Comparison of ENCODE assay signal across 34 mouse cellular contexts in the genomic region with DNA sequence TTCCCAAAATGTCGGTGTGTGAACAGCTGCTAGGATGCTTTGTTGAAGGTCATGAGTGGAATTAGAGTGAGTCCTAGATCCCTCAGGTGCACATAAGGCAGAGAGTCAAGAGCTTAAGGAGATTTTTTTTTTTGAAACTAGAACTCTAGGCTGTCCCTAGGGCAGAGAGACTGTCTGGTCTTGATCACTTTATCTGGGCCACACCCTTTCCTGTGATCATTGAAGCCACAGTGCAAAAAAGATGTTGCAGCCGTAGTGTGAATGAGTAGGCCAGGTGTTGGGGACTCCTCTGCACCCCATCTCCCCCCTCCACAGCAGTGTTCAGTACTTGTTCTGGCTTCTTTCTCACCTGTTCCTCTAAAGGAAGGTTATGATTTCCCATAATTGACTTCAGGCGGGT.
DNase-seq lines count a peak whose midpoint lies in the region; ATAC-seq and TF ChIP-seq lines count a peak whose summit lies in the region.
"Had no signal": no experiment of that assay in that cellular context is flagged by ENCODE, and none has a peak within 500 bp of the region (broad histone marks: within the 10 kb centered on the region; RNA-seq: fewer than 3 reads in every experiment).

No protein-coding gene starts in this region.

- peak; percentile 40 to 42; a peak in 3 of 4 replicates for TF ChIP-seq EP300 in MEL (IDR thresholded peaks at IDR 0.05; ENCODE audit: low read depth in 1 of 2, low read length in 2 of 2)

- no peak overlapping the region for H3K9ac ChIP-seq in MEL (ENCODE audit: control insufficient read depth, low read depth, low read length, poor library complexity, severe bottlenecking)
- H3K9ac ChIP-seq in liver, embryonic 16.5 days (ENCODE audit: low read depth, low read length) = no peak overlapping the region
- H3K9ac ChIP-seq: embryonic facial prominence, embryonic 13.5 days; forebrain, embryonic 15.5 days; hindbrain, embryonic 12.5 days; limb, embryonic 12.5 days; neural tube, embryonic 12.5 days had no signal

- no peaks in the 10 kb centered on the region for H3K79me2 ChIP-seq in MEL (ENCODE audit: control insufficient read depth, insufficient read depth, low read length, poor library complexity)

- TF ChIP-seq POLR2A in MEL (IDR thresholded peaks at IDR 0.05; ENCODE audit: control insufficient read depth in 1 of 2, insufficient read depth in 1 of 2, low read depth in 1 of 2, low read length in 2 of 2, poor library complexity in 1 of 2) = no peak
- no peak for TF ChIP-seq POLR2A in cerebellum, adult 2 months (IDR thresholded peaks at IDR 0.05; ENCODE audit: borderline replicate concordance, insufficient read depth, low read length)

- H3K27ac ChIP-seq in MEL (ENCODE audit: control insufficient read depth, low read depth, low read length) = no peak overlapping the region
- H3K27ac ChIP-seq in liver, embryonic 16.5 days (ENCODE audit: low read length) = peak overlapping the region; percentile 39; the same call in 1 of the 2 replicates
- no peak overlapping the region for H3K27ac ChIP-seq in cerebellum, adult 2 months (ENCODE audit: insufficient read depth, low read length)
- H3K27ac ChIP-seq: embryonic facial prominence, embryonic 13.5 days; forebrain, embryonic 10.5 days; forebrain, embryonic 15.5 days; heart, embryonic 10.5 days; hindbrain, embryonic 12.5 days; hindbrain, postnatal 0 days; kidney, postnatal 0 days; limb, embryonic 12.5 days; macrophage; neural tube, embryonic 12.5 days had no signal

- no peaks in the 10 kb centered on the region for H3K9me3 ChIP-seq in MEL (replicated peaks; ENCODE audit: insufficient read depth, low read length)
- no peaks in the 10 kb centered on the region for H3K9me3 ChIP-seq in liver, embryonic 16.5 days (replicated peaks; ENCODE audit: control insufficient read depth, low read length)
- H3K9me3 ChIP-seq: forebrain, embryonic 10.5 days; forebrain, embryonic 15.5 days; heart, embryonic 10.5 days; hindbrain, embryonic 12.5 days; neural tube, embryonic 12.5 days had no signal

- DNase-seq in MEL (ENCODE audit: low read depth, low spot score) = peak; percentile 37
- DNase-seq in induced T-regulatory cell, adult 2 months (ENCODE audit: low read depth) = peak; percentile 78
- DNase-seq in natural killer cell, adult 2 months (ENCODE audit: low spot score in 2 of 2) = peak; percentile 36 to 66
- no peak for DNase-seq in urinary bladder, postnatal 14 days (ENCODE audit: low spot score)
- DNase-seq in left cerebral cortex, adult 9 months (ENCODE audit: low spot score in 2 of 2) = no peak
- DNase-seq in cerebellum, adult 2 months = no peak
- DNase-seq: adrenal gland, adult 2 months; adrenal gland, postnatal 36 days; B cell, adult 2 months; cerebellum, adult 9-11 months; gastrocnemius, postnatal 14 days; heart, adult 11 months; heart, postnatal 36 days; kidney, adult 8-10 months; kidney, postnatal 4 days; lung, adult 18-20 months; right cerebral cortex, adult 18-20 months; right cerebral cortex, postnatal 4 days; thymus, adult 2 months; thymus, postnatal 36 days had no signal

- peaks cover 0 to 11% of the 10 kb centered on the region in 2 experiments; a peak in 2 of 4 replicates for H3K36me3 ChIP-seq in MEL (ENCODE audit: control insufficient read depth in 1 of 2, insufficient read depth in 2 of 2, low read length in 2 of 2)
- no peaks in the 10 kb centered on the region for H3K36me3 ChIP-seq in liver, embryonic 16.5 days (ENCODE audit: control insufficient read depth, insufficient read depth)
- H3K36me3 ChIP-seq: embryonic facial prominence, embryonic 13.5 days; forebrain, embryonic 10.5 days; forebrain, embryonic 15.5 days; heart, embryonic 10.5 days; hindbrain, embryonic 12.5 days; limb, embryonic 12.5 days; neural tube, embryonic 12.5 days had no signal

- H3K4me2 ChIP-seq in liver, embryonic 16.5 days (ENCODE audit: low read depth, low read length) = no peak overlapping the region
- H3K4me2 ChIP-seq: embryonic facial prominence, embryonic 13.5 days; forebrain, embryonic 15.5 days; hindbrain, embryonic 12.5 days; limb, embryonic 12.5 days; midbrain, embryonic 11.5 days; neural tube, embryonic 12.5 days had no signal

- TF ChIP-seq CTCF in MEL (IDR thresholded peaks at IDR 0.05 in 2 of 3, conservative IDR thresholded peaks at IDR 0.05 in 1 of 3; ENCODE audit: control insufficient read depth in 1 of 3, insufficient read depth in 1 of 3, low read depth in 2 of 3, low read length in 3 of 3, poor library complexity in 1 of 3, severe bottlenecking in 1 of 3) = no peak
- no peak for TF ChIP-seq CTCF in cerebellum, adult 2 months (IDR thresholded peaks at IDR 0.05; ENCODE audit: borderline replicate concordance, insufficient read depth, low read depth, low read length)

- TF ChIP-seq RAD21 in MEL (IDR thresholded peaks at IDR 0.05; ENCODE audit: low read depth, low read length) = no peak

- WGBS in liver, embryonic 16.5 days (ENCODE audit: insufficient replicate concordance) = 48% methylated on average over 3 of the region's 3 CpGs
- WGBS in cerebellum, adult 2 months = 89% methylated on average over 3 of the region's 3 CpGs

- peaks cover 3 to 17% of the 10 kb centered on the region in 2 experiments; a peak in 3 of 4 replicates for H3K4me1 ChIP-seq in MEL (ENCODE audit: control insufficient read depth in 1 of 2, insufficient read depth in 2 of 2, low read length in 2 of 2)
- peaks cover 24% of the 10 kb centered on the region for H3K4me1 ChIP-seq in liver, embryonic 16.5 days (ENCODE audit: control insufficient read depth, low read depth, low read length)
- H3K4me1 ChIP-seq in cerebellum, adult 2 months (ENCODE audit: control insufficient read depth, insufficient read depth, low read length) = no peaks in the 10 kb centered on the region
- H3K4me1 ChIP-seq: forebrain, embryonic 10.5 days; forebrain, embryonic 15.5 days; neural tube, embryonic 12.5 days had no signal

- H3K4me3 ChIP-seq in MEL (ENCODE audit: control insufficient read depth in 1 of 2, insufficient read depth in 1 of 2, low read depth in 2 of 2, low read length in 2 of 2) = no peak overlapping the region
- no peak overlapping the region for H3K4me3 ChIP-seq in liver, embryonic 16.5 days (ENCODE audit: low read depth, low read length)
- H3K4me3 ChIP-seq in cerebellum, adult 2 months (replicated peaks; ENCODE audit: insufficient read depth, low read depth, low read length) = no peak overlapping the region
- H3K4me3 ChIP-seq: embryonic facial prominence, embryonic 13.5 days; forebrain, embryonic 10.5 days; forebrain, embryonic 15.5 days; heart, embryonic 10.5 days; hindbrain, embryonic 12.5 days; limb, embryonic 12.5 days; neural tube, embryonic 12.5 days had no signal

- ATAC-seq in liver, embryonic 16.5 days (ENCODE audit: low read depth) = no peak; the same call in 1 of the 2 replicates
- ATAC-seq: forebrain, embryonic 15.5 days; hindbrain, postnatal 0 days; lung, postnatal 0 days; midbrain, embryonic 16.5 days had no signal

- H3K27me3 ChIP-seq in MEL (ENCODE audit: control insufficient read depth in 1 of 2, insufficient read depth in 2 of 2, low read length in 2 of 2) = no peaks in the 10 kb centered on the region
- no peaks in the 10 kb centered on the region for H3K27me3 ChIP-seq in liver, embryonic 16.5 days (ENCODE audit: control insufficient read depth, insufficient read depth, low read depth, low read length)
- no peaks in the 10 kb centered on the region for H3K27me3 ChIP-seq in cerebellum, adult 2 months (ENCODE audit: control insufficient read depth, insufficient read depth, low read length)
- H3K27me3 ChIP-seq: embryonic facial prominence, embryonic 13.5 days; forebrain, embryonic 15.5 days; hindbrain, embryonic 12.5 days; limb, embryonic 12.5 days; neural tube, embryonic 12.5 days had no signal

TF ChIP-seq in MEL, 35 proteins besides CTCF, POLR2A, EP300 and RAD21:
- TF ChIP-seq ZNF384 (IDR thresholded peaks at IDR 0.05; ENCODE audit: low read depth, low read length) (peak; percentile 80), NELFE (IDR thresholded peaks at IDR 0.05; ENCODE audit: low read depth, low read length) (no peak), ETS1 (IDR thresholded peaks at IDR 0.05; ENCODE audit: low read depth, low read length) (no peak), POLR2AphosphoS5 (IDR thresholded peaks at IDR 0.05; ENCODE audit: borderline replicate concordance, low read depth, low read length) (no peak), TCF12 (IDR thresholded peaks at IDR 0.05; ENCODE audit: low read depth, low read length) (peak; percentile 27; the same call in 1 of the 2 replicates), MYB (IDR thresholded peaks at IDR 0.05; ENCODE audit: low read depth, low read length) (no peak), GATA1 (IDR thresholded peaks at IDR 0.05; ENCODE audit: low read depth, low read length) (peak; percentile 57), SIN3A (IDR thresholded peaks at IDR 0.05; ENCODE audit: low read length) (0 out of 2 replicates have a peak, but pooled peaks have one; percentile 7)

Comparison
In these comparisons a context has a peak if more than half of its experiments do, and no peak if none do; other contexts are left out.
1. DNase-seq: peak in MEL (single experiment), induced T-regulatory cell, adult 2 months (single experiment) and natural killer cell, adult 2 months (2 of 2); none in urinary bladder, postnatal 14 days (single experiment), left cerebral cortex, adult 9 months (0 of 2) and cerebellum, adult 2 months (0 of 2).